Mouse (Mus musculus) neural tube, embryonic 12.5 days (tissue): Measurements from ENCODE around the gene Tecpr1. TPM values are rescaled to one million over a fixed set of nuclear protein-coding genes. Genes with fewer than 3 reads are reported as not detected.

Source experiments
- ATAC-seq: fragments of 200-750 bp; cut with Nextera tagmentation; 2 replicates; pipeline ENCODE4 v1.8.0; 2017; ENCODE audit warnings: low read depth, mild to moderate bottlenecking, moderate TSS enrichment, moderate library complexity; ENCODE audit not compliant: low FRiP score
- H3K27ac ChIP-seq: fragments of 300-500 bp; sonication (generic); 2 replicates; pipeline ENCODE4 v1.5.1; 2016
- H3K27me3 ChIP-seq: fragments of 300-500 bp; sonication (generic); replicated peaks from 2 replicates; pipeline ENCODE4 v1.6.1; 2016; ENCODE audit warnings: mild to moderate bottlenecking
- H3K36me3 ChIP-seq: fragments of 300-500 bp; sonication (generic); 2 replicates; pipeline ENCODE4 v1.6.1; 2016; ENCODE audit warnings: mild to moderate bottlenecking
- H3K4me1 ChIP-seq: fragments of 300-500 bp; sonication (generic); 2 replicates; pipeline ENCODE4 v1.6.1; 2016
- H3K4me2 ChIP-seq: fragments of 300-500 bp; sonication (generic); replicated peaks from 2 replicates; pipeline ENCODE4 v1.6.1; 2016; ENCODE audit warnings: mild to moderate bottlenecking
- H3K4me3 ChIP-seq: fragments of 300-500 bp; sonication (generic); 2 replicates; pipeline ENCODE4 v1.5.1; 2016
- H3K9ac ChIP-seq: fragments of 300-500 bp; sonication (generic); 2 replicates; pipeline ENCODE4 v1.6.1; 2016; ENCODE audit warnings: mild to moderate bottlenecking
- H3K9me3 ChIP-seq: fragments of 300-500 bp; sonication (generic); 2 replicates; pipeline ENCODE4 v1.6.1; 2016; ENCODE audit warnings: mild to moderate bottlenecking
- WGBS: fragments of 180-500 bp; shearing (Covaris S2); methylation state at CpG from one replicate; pipeline ENCODE4 v1.1.7; 2016; 5-methylcytosine and 5-hydroxymethylcytosine counted together
- polyA plus RNA-seq: library from polyadenylated mRNA; unstranded; fragments of >200 nt; fragmentation: Nextera tagmentation; extraction: Ambion mirVana; gene quantifications from 2 replicates; pipeline ENCODE4 v1.2.1, GENCODE M21; 2016

Tecpr1 gene
- polyA plus RNA-seq, 1 experiment from 2014 or later, result 35.5 TPM

DNA sequence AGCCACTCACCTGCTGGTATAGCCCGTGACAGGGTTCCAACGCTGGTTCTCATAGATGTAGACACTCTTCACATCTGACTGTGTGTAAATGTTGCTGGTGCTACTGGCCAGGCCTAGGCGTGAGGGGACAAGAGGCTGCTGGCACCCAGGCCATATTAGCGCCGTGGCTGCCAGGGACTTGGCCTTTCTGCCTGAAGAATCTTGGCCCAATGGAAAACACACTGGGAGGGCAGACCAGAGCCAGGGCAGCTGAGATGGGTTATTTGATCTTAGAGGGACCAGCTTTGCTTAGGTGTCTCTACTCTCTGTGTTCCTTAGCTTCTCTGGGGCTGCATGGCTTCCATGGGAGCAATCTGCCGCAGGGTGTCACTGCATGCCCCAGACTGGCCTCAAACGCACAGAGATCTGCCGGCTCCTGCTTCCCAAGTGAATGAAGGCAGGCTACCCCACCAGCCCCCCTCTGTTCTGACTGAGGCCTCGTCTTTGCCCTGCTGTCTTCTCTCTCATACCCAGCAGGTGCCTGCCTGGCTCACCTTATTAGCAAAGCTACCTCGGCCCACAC is 19.9 kb downstream of the Tecpr1 start:
- no peak for ATAC-seq
- Histone ChIP-seq H3K9ac (no peak overlapping the region), H3K36me3 (peaks cover 70% of the 10 kb centered on the region)

DNA sequence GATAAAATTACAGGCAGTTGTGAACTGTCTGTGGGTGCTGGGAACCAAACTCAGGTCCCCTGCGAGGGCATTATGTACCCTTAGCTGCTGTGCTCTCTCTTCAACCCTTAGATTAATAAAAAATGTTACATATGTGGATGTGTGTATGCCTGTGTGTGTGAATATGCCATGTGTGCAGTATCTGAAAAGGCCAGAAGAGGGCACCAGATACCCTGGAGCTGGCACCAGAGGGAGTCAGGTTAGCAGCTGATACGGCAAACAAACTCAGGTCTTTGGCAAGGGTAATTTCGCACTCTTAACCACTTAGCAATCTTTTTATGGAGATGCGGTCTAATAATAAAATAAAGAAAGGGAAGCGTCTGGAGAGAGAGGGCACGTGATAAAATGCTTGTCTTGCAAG is 21.0 kb downstream of the Tecpr1 start:
- no peak for ATAC-seq
- no peak overlapping the region for H3K4me2 ChIP-seq
- peaks cover 67% of the 10 kb centered on the region for H3K36me3 ChIP-seq
- H3K9me3 ChIP-seq, result 0 out of 2 replicates have a peak, but pooled peaks cover 3% of the 10 kb centered on the region
- WGBS, result 95% methylated on average over 6 of the region's 6 CpGs
- no peaks in the 10 kb centered on the region for H3K4me1 ChIP-seq
- H3K27ac ChIP-seq, result no peak overlapping the region
- H3K9ac ChIP-seq, result no peak overlapping the region
- no peaks in the 10 kb centered on the region for H3K27me3 ChIP-seq
- H3K4me3 ChIP-seq, result no peak overlapping the region

More for the DNA sequence above, 19.9 kb downstream of the Tecpr1 start:
- WGBS, result 91% methylated on average over 10 of the region's 10 CpGs
- no peaks in the 10 kb centered on the region for H3K4me1 ChIP-seq
- H3K4me3 ChIP-seq, result no peak overlapping the region
- H3K9me3 ChIP-seq, result 0 out of 2 replicates have a peak, but pooled peaks cover 3% of the 10 kb centered on the region
- no peaks in the 10 kb centered on the region for H3K27me3 ChIP-seq
- no peak overlapping the region for H3K4me2 ChIP-seq
- H3K27ac ChIP-seq, result no peak overlapping the region

DNA sequence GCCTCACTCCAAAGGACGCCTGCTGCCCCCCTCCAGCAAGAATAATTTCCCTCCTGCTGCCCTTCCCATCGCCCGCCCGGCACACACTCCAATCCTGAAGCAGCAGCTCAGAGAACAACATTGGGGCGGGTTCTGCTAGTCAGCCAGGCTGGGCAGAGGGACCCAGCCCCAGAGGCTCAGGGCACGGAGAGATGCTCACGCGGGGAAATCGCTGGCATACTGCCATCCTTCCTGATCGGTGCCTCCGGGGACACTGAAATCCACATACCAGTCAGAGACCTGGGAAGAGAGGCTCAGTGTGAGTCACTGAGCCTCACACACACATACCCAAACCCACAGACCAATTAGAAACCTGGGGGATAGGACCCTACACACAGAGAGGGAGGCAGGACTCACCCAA is 22.8 kb downstream of the Tecpr1 start:
- 88% methylated on average over 11 of the region's 11 CpGs for WGBS
- ATAC-seq, result no peak
- Histone ChIP-seq H3K4me3 (no peak overlapping the region), H3K27ac (no peak overlapping the region), H3K4me2 (no peak overlapping the region), H3K9ac (no peak overlapping the region), H3K4me1 (no peaks in the 10 kb centered on the region), H3K27me3 (no peaks in the 10 kb centered on the region), H3K36me3 (peaks cover 53% of the 10 kb centered on the region), H3K9me3 (0 out of 2 replicates have a peak, but pooled peaks cover 3% of the 10 kb centered on the region)

DNA sequence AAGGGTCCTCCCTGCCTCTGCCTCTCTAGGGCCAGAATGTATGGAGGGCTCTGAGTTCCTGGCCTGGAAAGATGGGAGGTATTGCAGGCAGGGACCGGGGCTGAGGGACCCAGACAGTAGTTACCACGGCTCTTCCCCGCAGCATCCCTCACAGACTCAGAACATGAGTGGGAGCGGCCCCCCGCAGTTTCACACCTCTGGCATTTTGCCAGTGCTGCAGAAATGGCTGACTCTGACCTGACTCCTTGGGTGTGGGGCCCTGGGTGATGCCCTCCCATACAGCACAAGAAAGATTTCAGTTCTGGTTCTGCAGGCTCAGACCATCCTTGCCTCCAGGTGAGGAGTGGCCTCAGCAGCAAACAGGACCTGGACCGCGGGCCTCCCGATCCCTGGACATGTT is 27.8 kb downstream of the Tecpr1 start:
- H3K36me3 ChIP-seq, result peaks cover 15% of the 10 kb centered on the region
- H3K9ac ChIP-seq, result no peak overlapping the region
- 88% methylated on average over 8 of the region's 8 CpGs for WGBS
- H3K4me3 ChIP-seq, result no peak overlapping the region
- no peak for ATAC-seq
- no peak overlapping the region for H3K27ac ChIP-seq
- no peaks in the 10 kb centered on the region for H3K27me3 ChIP-seq
- H3K4me1 ChIP-seq, result peaks cover 10% of the 10 kb centered on the region; the same call in 1 of the 2 replicates
- H3K9me3 ChIP-seq, result no peaks in the 10 kb centered on the region
- no peak overlapping the region for H3K4me2 ChIP-seq

GRCm38 (mm10) chr5:144194416-144194815 is 29.0 kb downstream of the Tecpr1 start:
- Histone ChIP-seq H3K9me3 (no peaks in the 10 kb centered on the region), H3K27ac (no peak overlapping the region), H3K4me3 (no peak overlapping the region), H3K36me3 (peaks cover 9% of the 10 kb centered on the region), H3K4me1 (peaks cover 19% of the 10 kb centered on the region), H3K9ac (no peak overlapping the region), H3K4me2 (no peak overlapping the region), H3K27me3 (no peaks in the 10 kb centered on the region)
- WGBS, result 80% methylated on average over 7 of the region's 7 CpGs
- no peak for ATAC-seq

DNA sequence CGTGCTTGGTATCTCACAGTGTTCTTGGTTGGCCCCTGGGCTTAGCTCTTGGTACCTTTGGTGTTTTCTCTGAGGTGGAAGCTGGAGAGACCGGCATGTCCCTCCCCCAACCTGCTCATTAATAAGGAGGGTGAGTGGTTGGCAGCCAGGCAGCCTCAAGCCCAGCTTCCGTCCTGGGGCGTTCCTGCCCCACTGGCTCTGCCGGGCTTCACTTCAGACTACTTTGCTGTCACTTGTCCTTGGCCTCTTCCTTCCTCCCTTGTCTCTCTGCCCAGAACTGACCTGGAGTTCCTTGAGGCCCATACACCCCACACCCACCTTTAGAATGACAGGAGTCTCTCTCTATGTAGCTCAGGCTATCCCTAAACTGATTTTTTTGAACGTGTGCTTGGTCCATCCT is 30.7 kb downstream of the Tecpr1 start:
- no peak overlapping the region for H3K9ac ChIP-seq
- H3K4me2 ChIP-seq, result no peak overlapping the region
- no peak overlapping the region for H3K27ac ChIP-seq
- H3K4me1 ChIP-seq, result peaks cover 19% of the 10 kb centered on the region
- no peaks in the 10 kb centered on the region for H3K9me3 ChIP-seq
- H3K27me3 ChIP-seq, result no peaks in the 10 kb centered on the region
- H3K36me3 ChIP-seq, result 0 out of 2 replicates have a peak, but pooled peaks cover 3% of the 10 kb centered on the region
- ATAC-seq, result no peak
- H3K4me3 ChIP-seq, result no peak overlapping the region
- 84% methylated on average over 6 of the region's 6 CpGs for WGBS

GRCm38 (mm10) chr5:144191026-144191425 is 32.4 kb downstream of the Tecpr1 start:
- no peak for ATAC-seq
- Histone ChIP-seq H3K9ac (no peak overlapping the region), H3K4me2 (no peak overlapping the region), H3K4me1 (peaks cover 19% of the 10 kb centered on the region), H3K27ac (no peak overlapping the region), H3K27me3 (no peaks in the 10 kb centered on the region), H3K36me3 (peaks cover 4% of the 10 kb centered on the region), H3K9me3 (no peaks in the 10 kb centered on the region), H3K4me3 (no peak overlapping the region)
- 39% methylated on average over 23 of the region's 23 CpGs for WGBS

GRCm38 (mm10) chr5:144189950-144190583 is 33.3 kb downstream of the Tecpr1 start, which contains the start of gene Bhlha15:
TSS of gene Bhlha15 (plus strand) at chr5:144190286.
- Histone ChIP-seq H3K27me3 (no peaks in the 10 kb centered on the region), H3K9ac (0 out of 2 replicates have a peak within 1 kb of the TSS, but pooled peaks have one; percentile 17), H3K4me3 (no peak within 1 kb of the TSS), H3K27ac (no peak within 1 kb of the TSS), H3K4me2 (peak within 1 kb of the TSS; percentile 58), H3K4me1 (peaks cover 19% of the 10 kb centered on the region), H3K36me3 (peaks cover 14% of the 10 kb centered on the region), H3K9me3 (no peaks in the 10 kb centered on the region)
- ATAC-seq, result peak; percentile 38
- WGBS, result 4% methylated on average over 25 of the region's 26 CpGs

- Histone ChIP-seq H3K4me3 (no peak overlapping the region), H3K36me3 (peaks cover 21% of the 10 kb centered on the region), H3K4me1 (peaks cover 19% of the 10 kb centered on the region), H3K27ac (no peak overlapping the region), H3K9me3 (no peaks in the 10 kb centered on the region), H3K9ac (no peak overlapping the region), H3K4me2 (no peak overlapping the region; the same call in 1 of the 2 replicates), H3K27me3 (no peaks in the 10 kb centered on the region)
- no peak for ATAC-seq
- WGBS, result 78% methylated on average over 7 of the region's 7 CpGs
Observed at GRCm38 (mm10) chr5:144189327-144189726, 34.1 kb downstream of the Tecpr1 start.

DNA sequence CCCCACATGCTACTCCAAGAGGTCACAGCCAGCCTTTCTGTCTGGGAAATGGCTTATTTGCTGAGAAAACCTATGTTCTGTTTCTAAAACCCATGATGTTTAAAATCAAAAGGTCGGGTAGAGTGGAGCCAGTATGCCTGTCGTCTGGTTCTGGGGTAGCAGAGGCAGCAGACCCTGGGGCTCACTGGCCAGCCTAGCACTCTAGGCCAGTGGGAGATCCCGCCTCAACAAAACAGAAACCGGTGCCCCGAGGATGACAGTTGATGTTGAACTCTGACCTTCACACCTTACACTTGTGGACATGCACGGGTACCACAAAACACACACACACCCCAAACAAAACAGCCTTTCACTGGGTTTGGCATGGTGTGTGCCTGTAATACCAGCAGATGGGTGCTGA is 35.0 kb downstream of the Tecpr1 start:
- Histone ChIP-seq H3K27ac (no peak overlapping the region), H3K4me1 (peaks cover 24% of the 10 kb centered on the region), H3K9me3 (no peaks in the 10 kb centered on the region), H3K27me3 (no peaks in the 10 kb centered on the region), H3K36me3 (peaks cover 22% of the 10 kb centered on the region), H3K4me3 (no peak overlapping the region), H3K9ac (no peak overlapping the region), H3K4me2 (no peak overlapping the region)
- WGBS, result 84% methylated on average over 6 of the region's 6 CpGs
- no peak for ATAC-seq

DNA sequence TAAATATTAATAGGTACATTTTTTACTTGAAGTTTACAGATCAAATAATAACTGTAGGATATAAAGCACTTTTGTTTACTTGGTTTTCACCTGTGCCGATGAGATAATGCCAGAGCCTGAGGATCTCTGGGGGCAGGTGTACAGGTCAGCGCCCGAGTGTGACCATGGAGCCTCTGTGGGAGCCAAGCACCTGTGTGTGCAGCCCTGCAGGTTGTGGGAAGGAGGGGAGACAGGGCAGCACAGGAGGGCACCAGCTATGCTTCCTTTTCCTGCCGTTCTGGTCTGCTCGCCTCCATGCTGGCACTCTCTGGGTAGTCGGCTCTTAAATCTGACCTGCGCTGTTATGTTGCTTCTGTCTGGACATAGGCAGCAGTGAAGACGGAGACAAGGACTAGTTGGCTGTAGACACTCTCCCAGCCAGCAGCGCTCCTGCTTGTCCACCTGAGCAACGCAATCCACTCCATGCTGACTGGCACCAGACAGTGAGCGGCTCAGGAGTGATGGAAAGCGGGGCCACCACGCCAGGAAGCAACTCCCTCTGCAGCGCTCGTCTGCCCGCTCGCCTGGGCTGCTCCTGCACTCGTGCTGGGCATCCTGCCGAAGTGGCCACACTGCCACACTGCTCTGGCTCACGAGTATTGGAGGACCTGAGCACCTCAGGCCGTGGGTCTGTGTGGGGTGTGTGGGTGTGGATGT is 38.9 kb downstream of the Tecpr1 start:
- Histone ChIP-seq H3K27me3 (no peaks in the 10 kb centered on the region), H3K9me3 (no peaks in the 10 kb centered on the region), H3K27ac (no peak overlapping the region), H3K4me1 (0 out of 2 replicates have a peak, but pooled peaks cover 6% of the 10 kb centered on the region), H3K36me3 (peaks cover 25% of the 10 kb centered on the region), H3K4me2 (no peak overlapping the region), H3K9ac (no peak overlapping the region), H3K4me3 (no peak overlapping the region)
- no peak for ATAC-seq
- WGBS, result 93% methylated on average over 21 of the region's 21 CpGs

DNA sequence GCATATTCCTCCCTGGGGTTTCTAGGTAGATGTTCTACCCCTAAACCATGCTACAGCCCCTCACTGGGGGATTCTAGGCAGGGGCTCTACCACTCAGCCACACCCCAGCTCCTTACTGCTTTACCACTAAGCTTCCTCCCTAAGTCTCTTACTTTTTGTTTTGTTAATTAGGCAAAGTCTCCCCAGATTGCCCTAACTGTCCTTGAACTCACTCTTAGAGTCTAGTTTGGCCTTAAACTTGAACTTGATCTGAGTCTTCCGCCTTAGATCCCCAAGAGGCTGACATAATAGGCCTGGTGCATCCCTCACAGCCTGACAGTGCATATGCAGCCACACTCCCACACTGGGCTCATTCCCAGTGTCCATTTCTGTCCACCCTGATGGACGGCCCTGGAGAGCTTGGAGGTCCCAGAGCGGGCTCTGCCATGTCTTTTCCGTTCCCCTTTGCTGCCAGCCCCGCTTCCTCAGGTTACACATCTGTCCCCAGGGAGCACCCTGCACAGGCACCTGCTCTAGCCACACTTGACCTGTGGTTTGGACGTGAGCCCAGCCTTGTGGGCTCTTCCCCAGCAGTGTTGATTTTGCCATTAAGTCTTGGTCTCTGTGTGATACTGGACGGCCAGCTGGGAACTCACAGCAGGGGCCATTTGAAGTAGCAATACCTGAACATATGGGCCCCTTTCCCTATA is 39.6 kb downstream of the Tecpr1 start:
- Histone ChIP-seq H3K27me3 (no peaks in the 10 kb centered on the region), H3K27ac (no peak overlapping the region), H3K36me3 (peaks cover 30% of the 10 kb centered on the region), H3K9ac (no peak overlapping the region), H3K9me3 (no peaks in the 10 kb centered on the region), H3K4me1 (0 out of 2 replicates have a peak, but pooled peaks cover 6% of the 10 kb centered on the region), H3K4me2 (no peak overlapping the region), H3K4me3 (no peak overlapping the region)
- 78% methylated on average over 7 of the region's 7 CpGs for WGBS
- ATAC-seq, result no peak
